Mouse (Mus musculus): ENCODE data around the gene Snx29. TPM values are rescaled to one million over a fixed set of nuclear protein-coding genes. Genes with fewer than 3 reads are reported as not detected.

Gene Snx29
- polyA plus RNA-seq, 1 experiment: 15.0 TPM

GRCm38 (mm10) chr16:11784354-11784753, 461.6 kb downstream of the Snx29 start:
- Histone ChIP-seq H3K4me3 (ENCODE audit: control insufficient read depth, insufficient read depth, low read length) (no peak overlapping the region), H3K4me1 (replicated peaks; ENCODE audit: control insufficient read depth, insufficient read depth, low read length) (no peaks in the 10 kb centered on the region), H3K27me3 (ENCODE audit: control insufficient read depth, insufficient read depth, low read length) (no peaks in the 10 kb centered on the region), H3K36me3 (ENCODE audit: control insufficient read depth, insufficient read depth, low read length) (no peaks in the 10 kb centered on the region), H3K27ac (ENCODE audit: control insufficient read depth, insufficient read depth, low read length) (no peak overlapping the region)
- DNase-seq: no peak
- WGBS: 76% methylated on average over 4 of the region's 4 CpGs
- TF ChIP-seq CTCF (IDR thresholded peaks at IDR 0.05; ENCODE audit: borderline replicate concordance, control insufficient read depth, extremely low read depth, insufficient read depth, low read length, poor library complexity) (no peak), POLR2A (IDR thresholded peaks at IDR 0.05; ENCODE audit: control insufficient read depth, extremely low read depth, insufficient read depth, low read length, poor library complexity) (no peak)

- DNase-seq: no peak
- Histone ChIP-seq H3K36me3 (ENCODE audit: control insufficient read depth, insufficient read depth, low read length) (no peaks in the 10 kb centered on the region), H3K4me1 (replicated peaks; ENCODE audit: control insufficient read depth, insufficient read depth, low read length) (no peaks in the 10 kb centered on the region), H3K27ac (ENCODE audit: control insufficient read depth, insufficient read depth, low read length) (no peak overlapping the region), H3K4me3 (ENCODE audit: control insufficient read depth, insufficient read depth, low read length) (no peak overlapping the region), H3K27me3 (ENCODE audit: control insufficient read depth, insufficient read depth, low read length) (no peaks in the 10 kb centered on the region)
- TF ChIP-seq POLR2A (IDR thresholded peaks at IDR 0.05; ENCODE audit: control insufficient read depth, extremely low read depth, insufficient read depth, low read length, poor library complexity) (no peak), CTCF (IDR thresholded peaks at IDR 0.05; ENCODE audit: borderline replicate concordance, control insufficient read depth, extremely low read depth, insufficient read depth, low read length, poor library complexity) (no peak)
- 82% methylated on average over 4 of the region's 4 CpGs for WGBS
These were observed 463.1 kb downstream of the Snx29 start for GRCm38 (mm10) chr16:11785806-11786205.

GRCm38 (mm10) chr16:11790476-11790875, 467.8 kb downstream of the Snx29 start:
- Histone ChIP-seq H3K4me1 (replicated peaks; ENCODE audit: control insufficient read depth, insufficient read depth, low read length) (no peaks in the 10 kb centered on the region), H3K4me3 (ENCODE audit: control insufficient read depth, insufficient read depth, low read length) (no peak overlapping the region), H3K27me3 (ENCODE audit: control insufficient read depth, insufficient read depth, low read length) (no peaks in the 10 kb centered on the region), H3K27ac (ENCODE audit: control insufficient read depth, insufficient read depth, low read length) (no peak overlapping the region), H3K36me3 (ENCODE audit: control insufficient read depth, insufficient read depth, low read length) (no peaks in the 10 kb centered on the region)
- no peak for TF ChIP-seq POLR2A (IDR thresholded peaks at IDR 0.05; ENCODE audit: control insufficient read depth, extremely low read depth, insufficient read depth, low read length, poor library complexity)
- no peak for DNase-seq
- WGBS: 97% methylated on average over 3 of the region's 3 CpGs

- DNase-seq: no peak
- TF ChIP-seq CTCF (IDR thresholded peaks at IDR 0.05; ENCODE audit: borderline replicate concordance, control insufficient read depth, extremely low read depth, insufficient read depth, low read length, poor library complexity) (no peak), POLR2A (IDR thresholded peaks at IDR 0.05; ENCODE audit: control insufficient read depth, extremely low read depth, insufficient read depth, low read length, poor library complexity) (no peak)
- Histone ChIP-seq H3K4me1 (replicated peaks; ENCODE audit: control insufficient read depth, insufficient read depth, low read length) (no peaks in the 10 kb centered on the region), H3K36me3 (ENCODE audit: control insufficient read depth, insufficient read depth, low read length) (no peaks in the 10 kb centered on the region), H3K4me3 (ENCODE audit: control insufficient read depth, insufficient read depth, low read length) (no peak overlapping the region), H3K27ac (ENCODE audit: control insufficient read depth, insufficient read depth, low read length) (no peak overlapping the region), H3K27me3 (ENCODE audit: control insufficient read depth, insufficient read depth, low read length) (no peaks in the 10 kb centered on the region)
- WGBS: 85% methylated on average over 2 of the region's 2 CpGs
These were observed 470.7 kb downstream of the Snx29 start for GRCm38 (mm10) chr16:11793391-11793790.

- no peaks in the 10 kb centered on the region for H3K4me1 ChIP-seq (replicated peaks; ENCODE audit: control insufficient read depth, insufficient read depth, low read length)
- no peak for DNase-seq
- no peaks in the 10 kb centered on the region for H3K36me3 ChIP-seq (ENCODE audit: control insufficient read depth, insufficient read depth, low read length)
- WGBS: 94% methylated on average over 4 of the region's 4 CpGs
- no peaks in the 10 kb centered on the region for H3K27me3 ChIP-seq (ENCODE audit: control insufficient read depth, insufficient read depth, low read length)
- no peak overlapping the region for H3K27ac ChIP-seq (ENCODE audit: control insufficient read depth, insufficient read depth, low read length)
- TF ChIP-seq CTCF (IDR thresholded peaks at IDR 0.05; ENCODE audit: borderline replicate concordance, control insufficient read depth, extremely low read depth, insufficient read depth, low read length, poor library complexity) (no peak), POLR2A (IDR thresholded peaks at IDR 0.05; ENCODE audit: control insufficient read depth, extremely low read depth, insufficient read depth, low read length, poor library complexity) (no peak)
- H3K4me3 ChIP-seq (ENCODE audit: control insufficient read depth, insufficient read depth, low read length): no peak overlapping the region
These were observed 471.9 kb downstream of the Snx29 start for GRCm38 (mm10) chr16:11794628-11795027.

GRCm38 (mm10) chr16:11795758-11796460, 473.2 kb downstream of the Snx29 start:
- no peaks in the 10 kb centered on the region for H3K27me3 ChIP-seq (ENCODE audit: control insufficient read depth, insufficient read depth, low read length)
- no peak overlapping the region for H3K27ac ChIP-seq (ENCODE audit: control insufficient read depth, insufficient read depth, low read length)
- H3K4me3 ChIP-seq (ENCODE audit: control insufficient read depth, insufficient read depth, low read length): no peak overlapping the region
- no peak for DNase-seq
- H3K36me3 ChIP-seq (ENCODE audit: control insufficient read depth, insufficient read depth, low read length): no peaks in the 10 kb centered on the region
- H3K4me1 ChIP-seq (replicated peaks; ENCODE audit: control insufficient read depth, insufficient read depth, low read length): no peaks in the 10 kb centered on the region
- 93% methylated on average over 7 of the region's 7 CpGs for WGBS
- TF ChIP-seq CTCF (IDR thresholded peaks at IDR 0.05; ENCODE audit: borderline replicate concordance, control insufficient read depth, extremely low read depth, insufficient read depth, low read length, poor library complexity): no peak
- no peak for TF ChIP-seq POLR2A (IDR thresholded peaks at IDR 0.05; ENCODE audit: control insufficient read depth, extremely low read depth, insufficient read depth, low read length, poor library complexity)
